Mouse (Mus musculus): ENCODE results near the gene Gm13040.
"Not testable (repeated sequence)": the region's sequence is repeated elsewhere in the genome, so short reads cannot be mapped to it uniquely, and the experiment has no call there.

The Gm13040 gene

DNA sequence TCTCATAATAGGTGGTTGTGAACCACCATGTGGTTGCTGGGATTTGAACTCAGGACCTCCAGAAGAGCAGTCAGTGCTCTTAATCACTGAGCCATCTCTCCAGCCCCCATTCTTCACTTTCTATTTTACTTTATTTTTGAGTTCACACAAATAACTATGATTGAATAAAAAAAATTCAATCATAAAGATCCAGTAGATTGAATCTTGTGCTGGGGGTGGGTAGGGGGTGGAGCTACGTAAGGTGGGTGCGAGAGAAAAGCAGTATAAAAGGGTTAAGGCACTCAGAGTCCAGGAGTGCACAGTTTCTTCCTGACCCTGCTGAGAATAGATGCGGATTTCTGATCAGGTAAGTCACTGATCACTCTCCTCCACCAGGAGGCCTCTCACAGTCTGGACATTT lies at the start of gene Gm13040:
TSS of gene Gm13040 (plus strand) at position 301 of the 400 bp plus-strand sequence.
- DNase-seq (ENCODE audit: low read depth) = not testable (repeated sequence)

DNA sequence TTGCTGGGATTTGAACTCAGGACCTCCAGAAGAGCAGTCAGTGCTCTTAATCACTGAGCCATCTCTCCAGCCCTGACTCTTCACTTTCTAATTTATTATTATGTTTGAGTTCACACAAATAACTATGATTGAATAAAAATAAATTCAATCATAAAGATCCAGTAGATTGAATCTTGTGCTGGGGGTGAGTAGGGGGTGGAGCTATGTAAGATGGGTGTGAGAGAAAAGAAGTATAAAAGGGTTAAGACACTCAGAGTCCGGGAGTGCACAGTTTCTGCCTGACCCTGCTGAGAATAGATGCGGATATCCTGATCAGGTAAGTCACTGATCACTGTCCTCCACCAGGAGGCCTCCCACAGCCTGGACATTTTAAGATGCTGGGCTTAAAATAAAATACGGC lies 24.7 kb upstream of the Gm13040 start, which contains the start of gene Gm13043:
TSS of gene Gm13043 (plus strand) at position 301 of the 400 bp plus-strand sequence.
- DNase-seq (ENCODE audit: low read depth) = no peak

DNA sequence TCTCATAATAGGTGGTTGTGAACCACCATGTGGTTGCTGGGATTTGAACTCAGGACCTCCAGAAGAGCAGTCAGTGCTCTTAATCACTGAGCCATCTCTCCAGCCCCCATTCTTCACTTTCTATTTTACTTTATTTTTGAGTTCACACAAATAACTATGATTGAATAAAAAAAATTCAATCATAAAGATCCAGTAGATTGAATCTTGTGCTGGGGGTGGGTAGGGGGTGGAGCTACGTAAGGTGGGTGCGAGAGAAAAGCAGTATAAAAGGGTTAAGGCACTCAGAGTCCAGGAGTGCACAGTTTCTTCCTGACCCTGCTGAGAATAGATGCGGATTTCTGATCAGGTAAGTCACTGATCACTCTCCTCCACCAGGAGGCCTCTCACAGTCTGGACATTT lies 15.6 kb downstream of the Gm13040 start, which contains the start of the genes BC080695 and Gm13057:
TSS of gene BC080695 (plus strand) at position 301 of the 400 bp plus-strand sequence.
TSS of gene Gm13057 (plus strand) at position 310 of the 400 bp plus-strand sequence.
- not testable (repeated sequence) for DNase-seq (ENCODE audit: low read depth)
